ENCODE assay signal across 8 mouse cellular contexts in the genomic region with DNA sequence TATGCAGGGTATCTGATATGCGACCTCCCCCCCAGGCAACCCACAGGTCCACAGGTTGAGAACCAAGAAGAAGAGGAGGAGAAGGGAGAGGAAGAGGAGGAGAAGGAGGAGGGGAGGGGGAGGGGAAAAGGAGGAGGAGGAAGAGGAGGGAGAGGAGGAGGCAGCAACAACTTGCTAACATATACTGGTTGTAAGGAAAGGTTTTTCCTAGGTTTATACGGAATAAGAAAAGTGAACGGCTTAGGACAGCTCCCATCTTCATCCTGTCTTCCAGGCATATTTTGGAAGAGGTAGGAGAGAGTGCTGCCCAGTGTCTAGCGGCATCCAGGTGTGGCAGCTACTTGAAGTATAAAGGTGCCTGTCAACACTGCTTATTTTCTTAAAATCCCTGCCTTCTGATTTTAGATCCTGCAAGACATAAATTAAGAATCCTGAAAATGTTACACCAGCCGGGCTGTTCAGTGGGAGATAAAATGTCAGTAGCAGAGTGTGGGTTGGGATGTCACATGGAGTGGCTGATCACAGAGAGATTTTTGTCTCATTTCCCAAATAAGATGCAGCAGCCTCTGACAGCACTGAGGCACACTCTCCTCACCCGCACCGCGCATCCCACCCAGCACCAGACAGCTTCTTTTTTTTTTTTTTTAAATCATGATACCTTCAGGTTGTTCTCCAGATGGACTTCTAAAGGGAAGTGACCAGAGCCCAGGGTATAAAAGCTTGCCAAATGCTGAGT. TPM values are rescaled to one million over a fixed set of nuclear protein-coding genes. Genes with fewer than 3 reads are reported as not detected.
A peak's percentile ranks its signal among the peaks of the same experiment; 100 is the strongest.
DNase-seq lines count a peak whose midpoint lies in the region; ATAC-seq and TF ChIP-seq lines count a peak whose summit lies in the region.

TSS of gene Cox7a2l (minus strand) at position 51 of the 736 bp plus-strand sequence.

- ATAC-seq in forebrain, embryonic 13.5 days, result no peak

- intact Hi-C loops in heart, postnatal 36 days (cut with DNase I), result loop anchor here (5.0 kb wide), 1 partner anchor 190 kb away; the partner anchor contains the start of gene Mta3
- intact Hi-C loops in left cerebral cortex, postnatal 14 days (cut with DNase I), result loop anchor here (10.0 kb wide), 1 partner anchor 243 kb away; no protein-coding TSS in a partner anchor

- no peak within 1 kb of the TSS for H3K27ac ChIP-seq in thymus, adult 2 months (ENCODE audit: control insufficient read depth, insufficient read depth, low read length)
- no peak within 1 kb of the TSS for H3K27ac ChIP-seq in forebrain, embryonic 13.5 days

- 99% methylated on average over 8 of the region's 8 CpGs for WGBS in thymus, adult 2 months
- 92% methylated on average over 8 of the region's 8 CpGs for WGBS in forebrain, embryonic 13.5 days

- H3K9ac ChIP-seq in forebrain, embryonic 13.5 days, result no peak within 1 kb of the TSS

- H3K9me3 ChIP-seq in forebrain, embryonic 13.5 days (replicated peaks), result 0 out of 2 replicates have a peak, but pooled peaks cover 3% of the 10 kb centered on the region

- H3ac ChIP-seq in myocyte (ENCODE audit: control insufficient read depth, insufficient read length), result no peak within 1 kb of the TSS

- peaks cover 4% of the 10 kb centered on the region; the same call in 1 of the 2 replicates for H3K4me1 ChIP-seq in thymus, adult 2 months (replicated peaks; ENCODE audit: control insufficient read depth, insufficient read depth, low read length)
- H3K4me1 ChIP-seq in forebrain, embryonic 13.5 days, result peaks cover 16% of the 10 kb centered on the region

- no peak for TF ChIP-seq POLR2A in thymus, adult 2 months (IDR thresholded peaks at IDR 0.05; ENCODE audit: control insufficient read depth, extremely low read depth, insufficient read depth, low read length, poor library complexity)
- TF ChIP-seq POLR2A in myocyte (IDR thresholded peaks at IDR 0.05; ENCODE audit: insufficient read length, low read depth), result no peak

- no peak within 1 kb of the TSS for H3K4me2 ChIP-seq in forebrain, embryonic 13.5 days
- no peak within 1 kb of the TSS for H3K4me2 ChIP-seq in myocyte (ENCODE audit: low read depth)

- H3K4me3 ChIP-seq in thymus, adult 2 months (ENCODE audit: control insufficient read depth, insufficient read depth, low read length), result no peak within 1 kb of the TSS
- no peak within 1 kb of the TSS for H3K4me3 ChIP-seq in forebrain, embryonic 13.5 days
- no peak within 1 kb of the TSS for H3K4me3 ChIP-seq in myocyte

- DNase-seq in thymus, adult 2 months, result no peak
- DNase-seq in thymus, postnatal 25 days, result no peak
- DNase-seq in heart, postnatal 36 days, result no peak
- peak; percentile 61 to 75 for DNase-seq in left cerebral cortex, postnatal 14 days (ENCODE audit: low spot score in 2 of 2)
- no peak for DNase-seq in adipocyte (ENCODE audit: low spot score)
- DNase-seq in thymus, postnatal 14 days, result no peak

- no peak for TF ChIP-seq CTCF in thymus, adult 2 months (IDR thresholded peaks at IDR 0.05; ENCODE audit: borderline replicate concordance, control insufficient read depth, extremely low read depth, insufficient read depth, low read length, poor library complexity)

- peaks cover 15% of the 10 kb centered on the region for H3K79me2 ChIP-seq in myocyte (ENCODE audit: control insufficient read depth, insufficient read depth)

- no peaks in the 10 kb centered on the region for H3K36me3 ChIP-seq in thymus, adult 2 months (ENCODE audit: control insufficient read depth, insufficient read depth, low read length)
- no peaks in the 10 kb centered on the region for H3K36me3 ChIP-seq in forebrain, embryonic 13.5 days (ENCODE audit: poor library complexity, severe bottlenecking)
- H3K36me3 ChIP-seq in myocyte (ENCODE audit: control insufficient read depth, insufficient read depth), result no peaks in the 10 kb centered on the region

- H3K27me3 ChIP-seq in thymus, adult 2 months (ENCODE audit: control insufficient read depth, insufficient read depth, low read length), result no peaks in the 10 kb centered on the region
- H3K27me3 ChIP-seq in forebrain, embryonic 13.5 days, result no peaks in the 10 kb centered on the region
- no peaks in the 10 kb centered on the region for H3K27me3 ChIP-seq in myocyte (ENCODE audit: control insufficient read depth, insufficient read depth, insufficient read length)

TF ChIP-seq in myocyte, 11 proteins besides CTCF, POLR2A, EP300 and RAD21:
- no peak for TF ChIP-seq TCF12 (IDR thresholded peaks at IDR 0.05; ENCODE audit: insufficient read depth, poor library complexity, severe bottlenecking)
- TF ChIP-seq MYOG (IDR thresholded peaks at IDR 0.05; ENCODE audit: control insufficient read depth in 1 of 3, insufficient read depth in 1 of 3, insufficient read length in 2 of 3, low read depth in 2 of 3), result no peak
- no peak for TF ChIP-seq SRF (IDR thresholded peaks at IDR 0.05; ENCODE audit: control insufficient read depth, insufficient read length, low read depth)
- TF ChIP-seq MYOD1 (IDR thresholded peaks at IDR 0.05; ENCODE audit: control insufficient read depth in 1 of 3, insufficient read length in 2 of 3, low read depth in 2 of 3), result no peak
- no peak for TF ChIP-seq TCF3 (IDR thresholded peaks at IDR 0.05; ENCODE audit: insufficient read length, low read depth)
- TF ChIP-seq MAX (IDR thresholded peaks at IDR 0.05; ENCODE audit: low read depth), result no peak
- no peak for TF ChIP-seq CEBPB (IDR thresholded peaks at IDR 0.05; ENCODE audit: insufficient read depth, poor library complexity, severe bottlenecking)
- no peak for TF ChIP-seq REST (IDR thresholded peaks at IDR 0.05; ENCODE audit: insufficient read depth, insufficient read length)
- TF ChIP-seq USF1 (IDR thresholded peaks at IDR 0.05; ENCODE audit: low read depth), result no peak
- TF ChIP-seq E2F4 (IDR thresholded peaks at IDR 0.05; ENCODE audit: insufficient read depth), result no peak
- no peak for TF ChIP-seq POLR2AphosphoS2 (IDR thresholded peaks at IDR 0.05; ENCODE audit: insufficient read length, low read depth)

RNA-seq across cellular contexts. Expression of gene Cox7a2l, which starts in this region (rescaled TPM):
- 145 and 151 TPM in 2 replicates for polyA plus RNA-seq in thymus, adult 2 months (2012; rRNA removed)
- polyA plus RNA-seq in forebrain, embryonic 13.5 days (2015; fragmentation: Nextera tagmentation; extraction: Ambion mirVana), result 180 and 182 TPM in 2 replicates
- 100 to 1,000 TPM; 284 to 311 TPM for total RNA-seq in heart, postnatal 36 days (2021)
- 100 to 1,000 TPM; 172 to 178 TPM for total RNA-seq in left cerebral cortex, postnatal 14 days (2021)
- polyA plus RNA-seq in myocyte (2012; fragmentation: generic; extraction: Trizol), result 298 TPM

Comparison
In these comparisons a context has a peak if more than half of its experiments do, and no peak if none do; other contexts are left out.
1. DNase-seq: peak in left cerebral cortex, postnatal 14 days (2 of 2); none in thymus, adult 2 months (single experiment), thymus, postnatal 25 days (single experiment), heart, postnatal 36 days (0 of 2), adipocyte (single experiment) and thymus, postnatal 14 days (single experiment).